Mouse (Mus musculus): ENCODE results near the gene Accsl. TPM values are rescaled to one million over a fixed set of nuclear protein-coding genes. Genes with fewer than 3 reads are reported as not detected.
A peak's percentile ranks its signal among the peaks of the same experiment; 100 is the strongest.

The Accsl gene
- total RNA-seq, 2 experiments from 2014 or later: 0.47 to 0.68 TPM

DNA sequence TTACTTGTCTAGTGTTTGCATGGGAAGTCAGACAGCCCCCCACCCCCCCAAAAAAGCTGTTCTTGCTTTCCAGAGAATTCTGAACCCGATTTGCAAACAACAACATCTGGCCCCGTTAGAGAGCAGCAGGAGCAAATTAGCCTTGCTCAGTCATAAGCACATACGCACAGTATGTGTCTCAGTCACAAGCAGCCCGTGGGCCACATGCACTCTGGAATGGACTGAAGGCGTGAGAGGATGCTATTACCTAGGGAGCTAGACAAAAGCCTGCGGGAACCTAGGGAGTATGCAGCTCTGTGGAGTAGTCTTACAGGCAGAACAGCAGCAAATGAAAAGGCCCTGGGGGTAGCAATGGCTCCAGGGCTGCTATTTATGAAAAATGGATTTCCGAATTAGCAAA lies 3.3 kb upstream of the Accsl start:
- no peak overlapping the region for H3K27ac ChIP-seq
- DNase-seq (ENCODE audit: extremely low spot score in 1 of 2, low spot score in 2 of 2): no peak
- TF ChIP-seq CTCF (IDR thresholded peaks at IDR 0.05): no peak
- intact Hi-C loops (cut with DNase I): loop anchor here (2.0 kb wide), 1 partner anchor 85 kb away; the partner anchor contains the start of gene Gm13889
- H3K4me3 ChIP-seq: no peak overlapping the region

DNA sequence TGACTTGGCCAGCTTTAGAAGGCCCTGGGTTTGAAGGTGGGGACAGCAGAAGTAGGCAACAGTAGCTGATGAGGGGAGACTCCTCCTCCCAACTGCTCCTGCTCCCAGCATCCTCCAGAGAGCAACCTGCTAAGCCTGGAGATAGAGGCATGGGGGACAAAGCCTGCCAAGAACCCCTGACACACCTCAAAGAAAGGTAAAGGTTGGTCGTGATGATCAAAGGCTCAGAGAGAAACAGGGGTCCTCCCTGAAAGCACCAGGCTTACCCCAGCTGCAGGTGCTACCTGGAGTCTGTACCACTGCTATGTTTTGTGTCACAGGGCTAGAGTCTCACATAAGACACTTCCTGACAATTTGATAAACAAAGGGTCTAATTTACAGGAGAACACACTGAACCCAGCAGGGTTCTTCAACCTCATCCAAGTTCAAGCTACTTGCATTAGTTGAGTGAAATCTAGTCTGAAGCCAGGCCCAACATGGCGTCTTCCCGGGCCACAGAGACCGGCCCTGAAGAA lies 2.5 kb upstream of the Accsl start:
- H3K4me3 ChIP-seq: no peak overlapping the region
- no peak for DNase-seq (ENCODE audit: extremely low spot score in 1 of 2, low spot score in 2 of 2)
- intact Hi-C loops (cut with DNase I): loop anchor here (1.0 kb wide), 1 partner anchor 131 kb away; no protein-coding TSS in a partner anchor
- H3K27ac ChIP-seq: no peak overlapping the region
- no peak for TF ChIP-seq CTCF (IDR thresholded peaks at IDR 0.05)

DNA sequence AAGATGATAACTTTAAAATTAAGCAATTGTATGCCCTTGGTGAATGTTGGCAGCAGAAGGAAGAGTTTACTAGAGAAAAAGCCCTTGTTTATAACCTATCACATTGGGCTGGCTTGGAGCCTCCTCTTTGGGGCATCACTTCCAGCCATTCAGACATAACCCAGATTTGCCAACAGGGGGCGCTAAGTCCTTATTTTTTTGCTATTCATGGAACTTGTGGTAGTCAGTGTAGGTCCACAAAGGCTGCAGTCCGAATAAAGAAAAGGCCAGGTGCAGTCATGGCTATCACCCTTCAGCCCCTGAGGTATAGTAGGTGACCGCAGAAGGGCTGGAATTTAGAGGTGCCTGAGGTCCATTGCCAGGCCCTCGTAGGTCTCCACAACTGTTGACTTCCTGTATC lies 1.9 kb upstream of the Accsl start:
- Histone ChIP-seq H3K27ac (no peak overlapping the region), H3K4me3 (no peak overlapping the region)
- intact Hi-C loops (cut with DNase I): loop anchor here (1.0 kb wide), 1 partner anchor 131 kb away; no protein-coding TSS in a partner anchor
- peak; percentile 73 for TF ChIP-seq CTCF (IDR thresholded peaks at IDR 0.05)
- DNase-seq (ENCODE audit: extremely low spot score in 1 of 2, low spot score in 2 of 2): peak; percentile 68 to 79

DNA sequence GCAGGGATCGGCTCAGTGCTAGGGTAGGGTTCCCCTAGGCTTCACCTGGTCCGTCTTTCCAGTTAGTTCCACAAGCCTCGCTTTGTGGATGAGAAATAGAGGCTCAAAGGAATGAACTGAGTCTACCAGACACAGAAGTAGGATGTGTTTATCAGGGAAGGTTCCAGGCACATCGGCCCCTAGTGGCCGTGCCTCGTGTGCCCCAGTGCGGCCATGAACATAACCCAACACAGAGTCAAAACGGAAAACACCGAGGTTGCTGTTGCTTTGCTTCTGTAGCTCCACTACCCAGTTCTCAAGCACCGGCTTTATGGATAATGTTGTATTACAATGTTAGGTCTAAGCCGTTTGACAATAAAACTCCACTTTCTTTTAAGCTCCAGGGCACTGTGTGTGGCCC lies 391 bp downstream of the Accsl start:
- Histone ChIP-seq H3K4me3 (no peak overlapping the region), H3K27ac (no peak overlapping the region)
- no peak for DNase-seq (ENCODE audit: extremely low spot score in 1 of 2, low spot score in 2 of 2)
- no peak for TF ChIP-seq CTCF (IDR thresholded peaks at IDR 0.05)
- intact Hi-C loops (cut with DNase I): no loop called here

DNA sequence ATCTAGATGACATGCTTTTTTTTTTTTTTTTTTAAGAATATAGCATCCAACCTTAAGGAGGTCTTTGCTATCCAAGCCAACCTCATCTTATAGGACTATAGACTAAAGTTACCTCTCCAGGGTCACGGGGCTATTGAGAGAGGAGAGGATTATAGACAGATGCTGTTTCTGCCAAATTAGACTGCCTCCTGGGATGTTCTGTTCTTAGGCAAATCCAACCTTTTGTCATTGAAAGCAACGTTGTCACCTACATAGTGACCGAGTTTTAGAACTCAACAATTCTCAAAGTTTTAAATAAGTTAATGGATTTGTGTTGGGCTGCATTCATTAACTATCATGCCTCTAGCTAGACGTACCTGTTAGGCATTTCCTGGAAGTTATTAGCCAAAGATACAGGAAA lies 5.7 kb downstream of the Accsl start:
- H3K27ac ChIP-seq: no peak overlapping the region
- no peak for TF ChIP-seq CTCF (IDR thresholded peaks at IDR 0.05)
- H3K4me3 ChIP-seq: no peak overlapping the region
- intact Hi-C loops (cut with DNase I): no loop called here
- no peak for DNase-seq (ENCODE audit: extremely low spot score in 1 of 2, low spot score in 2 of 2)

DNA sequence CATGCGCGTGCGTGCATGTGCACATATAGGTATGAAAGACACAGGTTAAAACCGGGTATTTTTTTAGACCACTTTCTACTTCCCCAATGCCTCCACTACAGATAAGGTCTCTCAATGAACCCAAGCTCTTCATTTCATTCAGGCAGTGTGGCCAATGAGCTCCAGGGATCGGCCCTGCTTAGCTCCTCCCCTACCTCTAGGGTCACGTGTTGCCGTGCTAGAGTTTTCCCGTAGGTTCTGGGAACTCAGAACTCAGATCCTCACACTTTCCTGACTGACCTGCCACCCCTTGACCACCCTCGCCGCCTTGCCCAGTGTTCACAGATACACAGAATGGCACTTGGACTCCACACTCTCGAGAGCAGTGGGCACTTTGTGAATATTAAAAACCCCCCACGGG lies 10.1 kb downstream of the Accsl start:
- DNase-seq (ENCODE audit: extremely low spot score in 1 of 2, low spot score in 2 of 2): no peak
- TF ChIP-seq CTCF (IDR thresholded peaks at IDR 0.05): no peak
- H3K4me3 ChIP-seq: no peak overlapping the region
- intact Hi-C loops (cut with DNase I): no loop called here
- H3K27ac ChIP-seq: no peak overlapping the region

DNA sequence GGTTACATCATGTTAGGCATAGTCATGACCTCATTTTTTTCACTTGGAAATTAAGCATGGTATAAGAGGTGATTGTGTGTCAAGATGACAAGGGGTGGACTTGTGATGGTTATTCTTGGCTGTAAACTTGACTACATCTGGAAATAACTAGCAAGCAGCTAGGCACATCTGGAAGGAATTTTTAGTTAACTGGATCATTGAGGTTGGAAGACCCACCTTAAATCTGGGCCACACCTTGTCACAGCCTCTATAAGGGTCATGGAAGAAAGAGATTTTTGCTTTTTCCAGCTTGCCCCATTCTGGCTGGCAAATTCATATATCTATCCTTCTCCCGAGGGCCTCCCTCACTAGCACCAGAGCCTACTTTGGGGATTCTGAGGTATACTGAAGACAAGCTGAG lies 17.7 kb downstream of the Accsl start:
- no peak overlapping the region for H3K4me3 ChIP-seq
- H3K27ac ChIP-seq: no peak overlapping the region
- DNase-seq (ENCODE audit: extremely low spot score in 1 of 2, low spot score in 2 of 2): no peak
- TF ChIP-seq CTCF (IDR thresholded peaks at IDR 0.05): no peak
- intact Hi-C loops (cut with DNase I): no loop called here

DNA sequence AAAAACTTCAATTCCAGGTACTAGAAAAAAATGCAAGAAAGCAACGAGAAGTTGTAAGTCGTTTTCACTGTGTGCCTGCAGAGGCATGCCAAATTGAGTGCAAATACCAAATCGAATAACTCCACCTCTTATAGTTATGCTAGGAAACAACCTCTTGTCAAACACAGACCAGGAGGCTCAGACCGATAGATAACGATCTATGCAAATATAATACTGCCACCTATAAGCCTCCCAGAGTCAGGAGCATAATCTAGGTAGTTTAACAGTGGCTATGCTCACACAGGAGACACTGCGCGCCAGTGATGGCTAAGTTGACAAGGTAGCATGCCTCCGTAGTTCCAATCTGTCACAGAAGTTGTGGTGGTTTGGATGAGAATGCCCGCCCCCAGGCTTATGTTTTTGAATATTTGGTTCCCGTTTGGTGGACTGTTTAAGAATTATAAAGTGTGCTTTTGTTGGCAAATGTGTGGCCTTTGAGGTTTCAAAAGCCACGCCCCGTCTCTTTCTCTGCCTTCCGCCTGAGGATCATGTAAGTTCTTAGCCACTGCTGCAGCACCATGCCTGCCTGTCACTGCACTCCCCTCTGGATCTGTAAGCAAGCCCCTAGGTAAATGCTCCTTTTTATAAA lies 18.5 kb downstream of the Accsl start:
- TF ChIP-seq CTCF (IDR thresholded peaks at IDR 0.05): no peak
- no peak for DNase-seq (ENCODE audit: extremely low spot score in 1 of 2, low spot score in 2 of 2)
- intact Hi-C loops (cut with DNase I): no loop called here
- Histone ChIP-seq H3K27ac (no peak overlapping the region), H3K4me3 (peak overlapping the region; percentile 55; the same call in 1 of the 2 replicates)

DNA sequence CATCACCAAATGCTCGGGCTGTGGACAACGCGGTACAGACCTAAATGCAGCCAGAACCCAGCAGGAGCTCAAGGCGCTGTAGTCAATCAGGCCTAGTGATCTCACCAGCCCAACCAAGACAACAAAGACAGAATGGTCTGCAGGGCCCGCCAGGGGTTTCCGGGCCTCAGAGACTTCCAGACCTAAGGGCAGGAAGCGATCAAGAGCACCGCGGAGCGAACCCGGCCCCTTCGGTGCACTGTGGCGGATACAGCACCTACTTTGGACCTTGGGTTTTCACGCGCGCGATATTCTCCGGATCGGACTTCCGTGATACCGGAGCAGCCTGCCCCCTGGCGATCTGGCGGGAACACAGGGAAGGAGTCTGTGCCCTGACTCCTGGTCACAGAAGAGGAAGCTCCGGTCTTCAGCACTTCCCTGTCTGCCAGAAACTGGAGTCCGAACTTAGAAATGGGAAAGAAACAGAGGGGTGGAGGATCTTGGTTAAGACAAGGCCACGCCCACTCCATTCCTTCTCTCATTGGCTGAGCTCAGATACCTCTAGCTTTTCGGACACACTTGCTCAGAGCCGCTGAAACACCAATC lies 19.4 kb downstream of the Accsl start, which contains the start of gene Accs:
Gene Accs (minus strand): TSS at position 439 of the 585 bp plus-strand sequence.
- peak; percentile 52 for TF ChIP-seq CTCF (IDR thresholded peaks at IDR 0.05)
- peak; percentile 40 to 56 for DNase-seq (ENCODE audit: extremely low spot score in 1 of 2, low spot score in 2 of 2)
- Histone ChIP-seq H3K27ac (no peak within 1 kb of the TSS), H3K4me3 (peak within 1 kb of the TSS; percentile 55)
- intact Hi-C loops (cut with DNase I): no loop called here

DNA sequence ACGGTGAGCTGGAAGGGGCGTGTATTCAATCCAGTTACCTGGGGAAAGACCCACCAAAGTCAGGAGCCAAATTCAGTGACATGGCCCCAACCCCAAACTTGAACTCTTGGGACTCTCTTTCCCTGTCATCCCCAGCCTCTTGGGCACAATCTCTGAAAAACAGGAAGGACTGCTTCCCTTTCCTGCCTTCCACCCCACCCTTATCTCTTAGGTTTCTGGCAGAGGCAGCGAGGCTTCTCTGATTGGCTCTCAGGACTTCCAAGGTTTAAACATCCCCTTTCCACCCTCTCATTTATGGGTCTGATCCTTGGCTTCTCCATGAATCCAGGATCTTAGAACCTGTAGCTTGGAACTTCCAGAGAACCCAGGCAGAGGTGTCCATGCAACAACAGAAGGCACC lies 27.6 kb downstream of the Accsl start:
- Histone ChIP-seq H3K4me3 (no peak overlapping the region), H3K27ac (no peak overlapping the region)
- intact Hi-C loops (cut with DNase I): no loop called here
- no peak for TF ChIP-seq CTCF (IDR thresholded peaks at IDR 0.05)
- no peak for DNase-seq (ENCODE audit: extremely low spot score in 1 of 2, low spot score in 2 of 2)

DNA sequence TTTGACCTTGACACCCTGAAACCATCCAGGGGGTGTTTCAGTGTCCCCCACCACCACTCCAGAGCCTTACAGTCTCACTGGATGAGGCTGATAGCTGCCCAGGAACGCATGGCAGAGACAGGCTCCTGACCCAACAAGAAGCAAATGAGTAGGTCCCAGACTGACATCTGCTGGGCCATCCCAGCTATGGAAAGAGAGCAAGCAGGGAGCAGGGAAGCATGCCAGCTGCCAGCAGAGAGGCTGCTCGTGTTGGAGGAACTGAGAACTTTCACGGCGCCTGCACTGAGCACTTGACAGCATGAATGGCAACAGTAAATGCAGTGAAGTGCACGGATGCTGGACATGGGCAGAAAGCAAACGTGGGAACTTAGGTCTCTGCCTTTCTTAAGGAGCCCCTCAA lies 28.8 kb downstream of the Accsl start:
- Histone ChIP-seq H3K27ac (no peak overlapping the region), H3K4me3 (no peak overlapping the region)
- intact Hi-C loops (cut with DNase I): no loop called here
- DNase-seq (ENCODE audit: extremely low spot score in 1 of 2, low spot score in 2 of 2): no peak
- no peak for TF ChIP-seq CTCF (IDR thresholded peaks at IDR 0.05)

DNA sequence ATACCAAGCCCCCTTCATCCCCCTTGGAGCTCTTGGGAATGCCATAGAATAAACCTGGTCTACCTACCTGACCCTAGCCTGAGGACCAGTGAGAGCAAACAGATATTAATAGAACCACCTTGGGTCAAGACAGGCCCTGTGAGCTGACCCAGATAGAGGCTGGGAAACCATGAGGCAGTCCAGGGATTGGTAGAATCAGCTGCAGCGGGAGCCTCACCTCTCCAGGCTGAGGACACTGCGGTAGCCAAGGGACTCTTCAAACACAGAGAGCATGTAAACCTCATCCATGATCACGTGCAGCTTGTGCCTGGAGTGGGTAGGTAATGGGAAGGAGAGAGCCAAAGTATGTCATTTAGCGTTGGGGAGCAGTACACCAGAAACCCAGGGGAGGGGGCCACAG lies 30.0 kb downstream of the Accsl start:
- H3K4me3 ChIP-seq: no peak overlapping the region
- intact Hi-C loops (cut with DNase I): no loop called here
- TF ChIP-seq CTCF (IDR thresholded peaks at IDR 0.05): no peak
- no peak for DNase-seq (ENCODE audit: extremely low spot score in 1 of 2, low spot score in 2 of 2)
- H3K27ac ChIP-seq: no peak overlapping the region

All from left cerebral cortex, adult 2 months (tissue).